Comparison of ENCODE assay signal across 10 mouse cellular contexts in genomic region chr3:137860394-137861170, GRCm38 (mm10). TPM values are rescaled to one million over a fixed set of nuclear protein-coding genes. Genes with fewer than 3 reads are reported as not detected.
DNase-seq lines count a peak whose midpoint lies in the region; ATAC-seq and TF ChIP-seq lines count a peak whose summit lies in the region.
"Had no signal": no experiment of that assay in that cellular context is flagged by ENCODE, and none has a peak within 500 bp of the region (broad histone marks: within the 10 kb centered on the region; RNA-seq: fewer than 3 reads in every experiment).

No protein-coding gene starts in this region.

- DNase-seq in adrenal gland, adult 2 months = peak; percentile 28
- no peak for DNase-seq in adrenal gland, adult 18-20 months (ENCODE audit: low spot score in 2 of 2)
- DNase-seq in kidney, postnatal 0 days (ENCODE audit: low spot score) = peak; percentile 60
- no peak for DNase-seq in kidney, postnatal 36 days
- DNase-seq in NIH3T3 (ENCODE audit: low read depth) = peak; percentile 93
- DNase-seq in lung, postnatal 14 days = peak; percentile 28
- DNase-seq in layer of hippocampus, adult 9-11 months = no peak
- DNase-seq in left cerebral cortex, postnatal 14 days (ENCODE audit: low spot score in 2 of 2) = no peak

- no peaks in the 10 kb centered on the region for H3K27me3 ChIP-seq in kidney, postnatal 0 days (ENCODE audit: insufficient read depth, low read length)

- no peak overlapping the region for H3K27ac ChIP-seq in kidney, postnatal 0 days
- H3K27ac ChIP-seq: hindbrain, embryonic 14.5 days; left cerebral cortex, adult 2 months had no signal

- H3K4me3 ChIP-seq in kidney, postnatal 0 days (replicated peaks; ENCODE audit: low read depth, low read length) = no peak overlapping the region
- H3K4me3 ChIP-seq: left cerebral cortex, adult 2 months had no signal

- no peak for TF ChIP-seq CTCF in kidney, postnatal 0 days (IDR thresholded peaks at IDR 0.05; ENCODE audit: low read depth)

- no peak overlapping the region for H3K4me2 ChIP-seq in kidney, postnatal 0 days (ENCODE audit: low read length)
- H3K4me2 ChIP-seq: hindbrain, embryonic 14.5 days had no signal

- intact Hi-C loops in left cerebral cortex, postnatal 14 days (cut with DNase I) = loop anchor here (5.0 kb wide), 1 partner anchor 78 kb away; no protein-coding TSS in a partner anchor

- H3K36me3 ChIP-seq in kidney, postnatal 0 days (ENCODE audit: insufficient read depth, low read length) = no peaks in the 10 kb centered on the region

- no peaks in the 10 kb centered on the region for H3K4me1 ChIP-seq in kidney, postnatal 0 days (replicated peaks; ENCODE audit: insufficient read depth, low read length)

- WGBS in kidney, postnatal 0 days = 47% methylated on average over 8 of the region's 8 CpGs

- no peaks in the 10 kb centered on the region for H3K9me3 ChIP-seq in kidney, postnatal 0 days (replicated peaks; ENCODE audit: low read length)

- no peak overlapping the region for H3K9ac ChIP-seq in kidney, postnatal 0 days (ENCODE audit: low read depth, low read length)
- H3K9ac ChIP-seq: hindbrain, embryonic 14.5 days had no signal

- no peak for ATAC-seq in kidney, postnatal 0 days (replicated peaks; ENCODE audit: low FRiP score, low read depth)

RNA-seq across cellular contexts. Expression of gene H2afz, which starts 3.7 kb away (rescaled TPM):
- 100 to 1,000 TPM; 128 to 131 TPM for total RNA-seq in adrenal gland, adult 2 months (2021)
- 178 and 236 TPM in 2 replicates for polyA plus RNA-seq in adrenal gland, adult 2 months (2012; rRNA removed)
- total RNA-seq in adrenal gland, adult 18-20 months (2021) = 100 to 1,000 TPM; 111 to 146 TPM
- polyA plus RNA-seq in kidney, postnatal 0 days (2015; fragmentation: Nextera tagmentation; extraction: Ambion mirVana) = 1,659 and 1,680 TPM in 2 replicates
- 100 to 1,000 TPM; 169 to 177 TPM for total RNA-seq in left cerebral cortex, postnatal 14 days (2021)

RNA-seq across cellular contexts. Expression of gene Dnajb14, which starts 6.9 kb away (rescaled TPM):
- total RNA-seq in adrenal gland, adult 2 months (2021) = 10 to 100 TPM; 20.6 to 22.1 TPM
- 2.9 and 3.3 TPM in 2 replicates for polyA plus RNA-seq in adrenal gland, adult 2 months (2012; rRNA removed)
- 10 to 100 TPM; 21.0 to 23.1 TPM for total RNA-seq in adrenal gland, adult 18-20 months (2021)
- 11.6 and 12.1 TPM in 2 replicates for polyA plus RNA-seq in kidney, postnatal 0 days (2015; fragmentation: Nextera tagmentation; extraction: Ambion mirVana)
- 10 to 100 TPM; 45.5 to 48.8 TPM for total RNA-seq in left cerebral cortex, postnatal 14 days (2021)

RNA-seq across cellular contexts. Expression of gene Lamtor3, which starts 57.7 kb away (rescaled TPM):
- 10 to 100 TPM; 69.4 to 69.9 TPM for total RNA-seq in adrenal gland, adult 2 months (2021)
- polyA plus RNA-seq in adrenal gland, adult 2 months (2012; rRNA removed) = 9.2 and 12.9 TPM in 2 replicates
- total RNA-seq in adrenal gland, adult 18-20 months (2021) = 10 to 100 TPM; 74.2 to 79.0 TPM
- polyA plus RNA-seq in kidney, postnatal 0 days (2015; fragmentation: Nextera tagmentation; extraction: Ambion mirVana) = 131 and 135 TPM in 2 replicates
- total RNA-seq in left cerebral cortex, postnatal 14 days (2021) = 10 to 100 TPM; 67.3 to 79.5 TPM

Comparison
In these comparisons a context has a peak if more than half of its experiments do, and no peak if none do; other contexts are left out.
1. DNase-seq: peak in adrenal gland, adult 2 months (single experiment), kidney, postnatal 0 days (single experiment), NIH3T3 (single experiment) and lung, postnatal 14 days (single experiment); none in adrenal gland, adult 18-20 months (0 of 2), kidney, postnatal 36 days (0 of 2), layer of hippocampus, adult 9-11 months (single experiment) and left cerebral cortex, postnatal 14 days (0 of 2).